Comparison of ENCODE assay signal across 8 mouse cellular contexts in the genomic region with DNA sequence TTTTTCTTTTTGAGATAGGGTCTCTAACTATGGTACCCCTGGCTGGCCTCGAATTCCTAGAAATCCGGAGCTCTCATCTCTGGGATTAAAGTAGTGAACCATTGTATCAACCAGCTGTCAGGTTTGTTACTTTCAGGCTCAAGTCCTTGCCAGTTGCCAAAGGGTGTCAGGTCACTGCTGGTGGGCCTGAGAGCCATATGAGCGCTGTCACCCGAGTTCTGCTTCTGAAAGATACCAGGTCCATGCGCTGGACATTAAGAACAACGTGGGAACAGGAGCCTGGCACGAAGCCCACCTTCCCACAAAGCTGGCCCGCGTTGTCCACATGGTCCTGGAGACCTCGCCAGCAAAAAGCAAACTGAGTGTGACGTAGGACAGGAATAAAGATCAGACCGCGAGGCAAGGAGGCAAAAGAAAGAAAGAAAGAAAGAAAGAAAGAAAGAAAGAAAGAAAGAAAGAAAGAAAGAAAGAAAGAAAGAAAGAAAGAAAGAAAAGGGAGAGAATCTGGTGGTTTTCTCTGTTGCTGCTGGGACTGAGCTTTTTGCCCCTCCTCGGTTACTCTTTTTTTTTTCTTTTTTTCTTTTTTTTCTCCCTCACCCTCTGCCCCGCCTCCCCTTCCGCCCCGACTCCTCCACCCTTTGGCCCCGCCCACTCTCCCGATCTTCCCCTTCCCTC. TPM values are rescaled to one million over a fixed set of nuclear protein-coding genes. Genes with fewer than 3 reads are reported as not detected.
DNase-seq lines count a peak whose midpoint lies in the region; ATAC-seq lines count a peak whose summit lies in the region.

No protein-coding gene starts in this region.

- peaks cover 44% of the 10 kb centered on the region for H3K4me1 ChIP-seq in embryonic facial prominence, embryonic 15.5 days
- H3K4me1 ChIP-seq in heart, embryonic 11.5 days (ENCODE audit: control insufficient read depth, insufficient read depth, low read length): peaks cover 36% of the 10 kb centered on the region
- H3K4me1 ChIP-seq in kidney, embryonic 15.5 days: peaks cover 67% of the 10 kb centered on the region
- peaks cover 85% of the 10 kb centered on the region for H3K4me1 ChIP-seq in liver, embryonic 12.5 days
- H3K4me1 ChIP-seq in neural tube, embryonic 12.5 days: peaks cover 27% of the 10 kb centered on the region

- peak overlapping the region; percentile 88 for H3K27ac ChIP-seq in embryonic facial prominence, embryonic 15.5 days (replicated peaks)
- H3K27ac ChIP-seq in heart, embryonic 11.5 days (ENCODE audit: low read depth, low read length): peak overlapping the region; percentile 79
- H3K27ac ChIP-seq in kidney, embryonic 15.5 days: peak overlapping the region; percentile 92
- peak overlapping the region; percentile 81 for H3K27ac ChIP-seq in liver, embryonic 12.5 days
- H3K27ac ChIP-seq in neural tube, embryonic 12.5 days: peak overlapping the region; percentile 71

- H3K36me3 ChIP-seq in embryonic facial prominence, embryonic 15.5 days: peaks cover 35% of the 10 kb centered on the region
- peaks cover 2% of the 10 kb centered on the region; the same call in 1 of the 2 replicates for H3K36me3 ChIP-seq in heart, embryonic 11.5 days (ENCODE audit: control insufficient read depth, insufficient read depth, low read length)
- peaks cover 39% of the 10 kb centered on the region for H3K36me3 ChIP-seq in kidney, embryonic 15.5 days
- H3K36me3 ChIP-seq in liver, embryonic 12.5 days: peaks cover 32% of the 10 kb centered on the region
- H3K36me3 ChIP-seq in neural tube, embryonic 12.5 days: peaks cover 31% of the 10 kb centered on the region

- ATAC-seq in embryonic facial prominence, embryonic 15.5 days (ENCODE audit: insufficient number of reproducible peaks, low FRiP score, low TSS enrichment, low read depth): no peak
- ATAC-seq in heart, embryonic 11.5 days (replicated peaks; ENCODE audit: insufficient number of reproducible peaks, low FRiP score, low TSS enrichment): peak; percentile 46; the same call in 1 of the 2 replicates
- 0 out of 2 replicates have a peak, but pooled peaks have one; percentile 10 for ATAC-seq in kidney, embryonic 15.5 days (replicated peaks; ENCODE audit: low FRiP score)
- no peak for ATAC-seq in liver, embryonic 12.5 days
- ATAC-seq in neural tube, embryonic 12.5 days (ENCODE audit: low FRiP score, low read depth): no peak

- H3K4me3 ChIP-seq in embryonic facial prominence, embryonic 15.5 days (replicated peaks): peak overlapping the region; percentile 97
- H3K4me3 ChIP-seq in heart, embryonic 11.5 days (ENCODE audit: low read depth, low read length): peak overlapping the region; percentile 57
- peak overlapping the region; percentile 93 for H3K4me3 ChIP-seq in kidney, embryonic 15.5 days (replicated peaks)
- H3K4me3 ChIP-seq in liver, embryonic 12.5 days: peak overlapping the region; percentile 87
- peak overlapping the region; percentile 88 for H3K4me3 ChIP-seq in neural tube, embryonic 12.5 days

- peak overlapping the region; percentile 81 for H3K4me2 ChIP-seq in embryonic facial prominence, embryonic 15.5 days (replicated peaks)
- peak overlapping the region; percentile 84 for H3K4me2 ChIP-seq in heart, embryonic 11.5 days
- H3K4me2 ChIP-seq in kidney, embryonic 15.5 days: peak overlapping the region; percentile 85
- peak overlapping the region; percentile 95 for H3K4me2 ChIP-seq in liver, embryonic 12.5 days
- peak overlapping the region; percentile 89 for H3K4me2 ChIP-seq in neural tube, embryonic 12.5 days (replicated peaks)

- DNase-seq in 3134 (ENCODE audit: extremely low read depth, insufficient read length, low spot score): peak; percentile 64
- DNase-seq in adrenal gland, adult 8-10 months: peak; percentile 74
- DNase-seq in thymus, postnatal 10 days (ENCODE audit: low spot score in 2 of 2): peak; percentile 26 to 47

- 3% methylated on average over 19 of the region's 19 CpGs for WGBS in embryonic facial prominence, embryonic 15.5 days
- 3% methylated on average over 19 of the region's 19 CpGs for WGBS in heart, embryonic 11.5 days (ENCODE audit: insufficient replicate concordance)
- WGBS in kidney, embryonic 15.5 days: 3% methylated on average over 18 of the region's 19 CpGs
- 6% methylated on average over 19 of the region's 19 CpGs for WGBS in liver, embryonic 12.5 days (ENCODE audit: insufficient replicate concordance)
- 5% methylated on average over 18 of the region's 19 CpGs for WGBS in neural tube, embryonic 12.5 days

- H3K27me3 ChIP-seq in embryonic facial prominence, embryonic 15.5 days: no peaks in the 10 kb centered on the region
- no peaks in the 10 kb centered on the region for H3K27me3 ChIP-seq in heart, embryonic 11.5 days (ENCODE audit: control insufficient read depth, insufficient read depth, low read length)
- H3K27me3 ChIP-seq in kidney, embryonic 15.5 days: no peaks in the 10 kb centered on the region
- H3K27me3 ChIP-seq in liver, embryonic 12.5 days (replicated peaks): no peaks in the 10 kb centered on the region
- no peaks in the 10 kb centered on the region for H3K27me3 ChIP-seq in neural tube, embryonic 12.5 days (replicated peaks)

- no peak overlapping the region for H3K9ac ChIP-seq in embryonic facial prominence, embryonic 15.5 days
- peak overlapping the region; percentile 12 for H3K9ac ChIP-seq in heart, embryonic 11.5 days (ENCODE audit: low read depth, low read length)
- H3K9ac ChIP-seq in kidney, embryonic 15.5 days: peak overlapping the region; percentile 29
- H3K9ac ChIP-seq in liver, embryonic 12.5 days: peak overlapping the region; percentile 73
- H3K9ac ChIP-seq in neural tube, embryonic 12.5 days: peak overlapping the region; percentile 79; the same call in 1 of the 2 replicates

- no peaks in the 10 kb centered on the region for H3K9me3 ChIP-seq in embryonic facial prominence, embryonic 15.5 days (replicated peaks)
- H3K9me3 ChIP-seq in heart, embryonic 11.5 days (replicated peaks; ENCODE audit: control insufficient read depth, low read length): no peaks in the 10 kb centered on the region
- no peaks in the 10 kb centered on the region for H3K9me3 ChIP-seq in kidney, embryonic 15.5 days (replicated peaks)
- H3K9me3 ChIP-seq in liver, embryonic 12.5 days (replicated peaks): no peaks in the 10 kb centered on the region
- no peaks in the 10 kb centered on the region for H3K9me3 ChIP-seq in neural tube, embryonic 12.5 days

RNA-seq across cellular contexts. Expression of gene Nadk, which starts 0.7 kb away (rescaled TPM):
- 100 to 1,000 TPM; 155 to 289 (median 213) TPM for total RNA-seq in adrenal gland, adult 8-10 months (2022)
- polyA plus RNA-seq in embryonic facial prominence, embryonic 15.5 days (2015; fragmentation: Nextera tagmentation; extraction: Ambion mirVana): 83.0 and 88.5 TPM in 2 replicates
- polyA plus RNA-seq in heart, embryonic 11.5 days (2014; fragmentation: Nextera tagmentation; extraction: Ambion mirVana): 57.0 and 58.6 TPM in 2 replicates
- 89.0 and 93.6 TPM in 2 replicates for polyA plus RNA-seq in kidney, embryonic 15.5 days (2015; fragmentation: Nextera tagmentation; extraction: Ambion mirVana)
- polyA plus RNA-seq in liver, embryonic 12.5 days (2016; fragmentation: Nextera tagmentation; extraction: Ambion mirVana): 75.9 and 78.0 TPM in 2 replicates
- polyA plus RNA-seq in neural tube, embryonic 12.5 days (2016; fragmentation: Nextera tagmentation; extraction: Ambion mirVana): 86.9 and 88.2 TPM in 2 replicates

RNA-seq across cellular contexts. Expression of gene Slc35e2, which starts 38.4 kb away (rescaled TPM):
- 10 to 100 TPM; 38.8 to 54.2 (median 44.9) TPM for total RNA-seq in adrenal gland, adult 8-10 months (2022)
- polyA plus RNA-seq in embryonic facial prominence, embryonic 15.5 days (2015; fragmentation: Nextera tagmentation; extraction: Ambion mirVana): 7.7 and 9.3 TPM in 2 replicates
- polyA plus RNA-seq in heart, embryonic 11.5 days (2014; fragmentation: Nextera tagmentation; extraction: Ambion mirVana): 7.7 and 9.6 TPM in 2 replicates
- 9.6 and 10.4 TPM in 2 replicates for polyA plus RNA-seq in kidney, embryonic 15.5 days (2015; fragmentation: Nextera tagmentation; extraction: Ambion mirVana)
- polyA plus RNA-seq in liver, embryonic 12.5 days (2016; fragmentation: Nextera tagmentation; extraction: Ambion mirVana): 7.1 and 7.3 TPM in 2 replicates
- 16.2 and 16.7 TPM in 2 replicates for polyA plus RNA-seq in neural tube, embryonic 12.5 days (2016; fragmentation: Nextera tagmentation; extraction: Ambion mirVana)

Comparison
In these comparisons a context has a peak if more than half of its experiments do, and no peak if none do; other contexts are left out.
1. ATAC-seq: peak in heart, embryonic 11.5 days (single experiment) and kidney, embryonic 15.5 days (single experiment); none in embryonic facial prominence, embryonic 15.5 days (single experiment), liver, embryonic 12.5 days (single experiment) and neural tube, embryonic 12.5 days (single experiment).
2. Peak in every context shown above with its lines, with median percentiles within 50 percentile points of each other: DNase-seq, H3K27ac ChIP-seq, H3K4me2 ChIP-seq and H3K4me3 ChIP-seq.